Comparison of ENCODE assay signal across 9 mouse cellular contexts in genomic region chr5:124025587-124026441, GRCm38 (mm10). TPM values are rescaled to one million over a fixed set of nuclear protein-coding genes. Genes with fewer than 3 reads are reported as not detected.
DNase-seq lines count a peak whose midpoint lies in the region; ATAC-seq and TF ChIP-seq lines count a peak whose summit lies in the region.
"Had no signal": no experiment of that assay in that cellular context is flagged by ENCODE, and none has a peak within 500 bp of the region (broad histone marks: within the 10 kb centered on the region; RNA-seq: fewer than 3 reads in every experiment).

No protein-coding gene starts in this region.

- peaks cover 42% of the 10 kb centered on the region for H3K4me1 ChIP-seq in intestine, embryonic 15.5 days (replicated peaks)
- H3K4me1 ChIP-seq in intestine, postnatal 0 days (replicated peaks; ENCODE audit: control insufficient read depth, insufficient read depth, low read length) = peaks cover 5% of the 10 kb centered on the region; the same call in 1 of the 2 replicates
- peaks cover 74% of the 10 kb centered on the region for H3K4me1 ChIP-seq in hindbrain, embryonic 12.5 days
- peaks cover 98% of the 10 kb centered on the region for H3K4me1 ChIP-seq in liver, embryonic 15.5 days (replicated peaks)

- no peaks in the 10 kb centered on the region for H3K27me3 ChIP-seq in intestine, embryonic 15.5 days (replicated peaks)
- H3K27me3 ChIP-seq in intestine, postnatal 0 days (replicated peaks; ENCODE audit: control insufficient read depth, insufficient read depth, low read length) = no peaks in the 10 kb centered on the region
- no peaks in the 10 kb centered on the region for H3K27me3 ChIP-seq in hindbrain, embryonic 12.5 days
- H3K27me3 ChIP-seq in liver, embryonic 15.5 days = no peaks in the 10 kb centered on the region
- H3K27me3 ChIP-seq: CH12.LX had no signal

- TF ChIP-seq CTCF in intestine, postnatal 0 days (IDR thresholded peaks at IDR 0.05; ENCODE audit: low read depth) = no peak

- intact Hi-C loops in gastrocnemius, postnatal 36 days (cut with DNase I) = no loop called here

- H3K36me3 ChIP-seq in intestine, embryonic 15.5 days = no peaks in the 10 kb centered on the region
- H3K36me3 ChIP-seq in intestine, postnatal 0 days (ENCODE audit: control insufficient read depth, insufficient read depth) = peaks cover 9% of the 10 kb centered on the region; the same call in 1 of the 2 replicates
- H3K36me3 ChIP-seq in hindbrain, embryonic 12.5 days = peaks cover 18% of the 10 kb centered on the region; the same call in 1 of the 2 replicates
- H3K36me3 ChIP-seq in liver, embryonic 15.5 days (replicated peaks) = peaks cover 31% of the 10 kb centered on the region

- no peaks in the 10 kb centered on the region for H3K9me3 ChIP-seq in intestine, embryonic 15.5 days
- H3K9me3 ChIP-seq in intestine, postnatal 0 days (ENCODE audit: control insufficient read depth) = no peaks in the 10 kb centered on the region
- H3K9me3 ChIP-seq in hindbrain, embryonic 12.5 days (replicated peaks) = no peaks in the 10 kb centered on the region
- no peaks in the 10 kb centered on the region for H3K9me3 ChIP-seq in liver, embryonic 15.5 days (replicated peaks)

- DNase-seq in cerebellum, adult 9-11 months = peak; percentile 63
- no peak for DNase-seq in right cerebral cortex, postnatal 36 days (ENCODE audit: low spot score in 2 of 2)
- no peak for DNase-seq in frontal cortex, postnatal 25 days (ENCODE audit: low spot score in 2 of 2)
- DNase-seq in gastrocnemius, postnatal 36 days = no peak

- H3K27ac ChIP-seq in intestine, embryonic 15.5 days = 0 out of 2 replicates have a peak overlapping the region, but pooled peaks have one; percentile 23
- H3K27ac ChIP-seq in intestine, postnatal 0 days (ENCODE audit: low read depth, low read length) = no peak overlapping the region; the same call in 1 of the 2 replicates
- peak overlapping the region; percentile 36; the same call in 1 of the 2 replicates for H3K27ac ChIP-seq in hindbrain, embryonic 12.5 days
- peak overlapping the region; percentile 69 for H3K27ac ChIP-seq in liver, embryonic 15.5 days (replicated peaks)

- no peak for ATAC-seq in intestine, embryonic 15.5 days
- ATAC-seq in intestine, postnatal 0 days = no peak
- ATAC-seq in hindbrain, embryonic 12.5 days (ENCODE audit: low FRiP score) = no peak
- ATAC-seq in liver, embryonic 15.5 days (ENCODE audit: insufficient read depth) = peak; percentile 8; the same call in 1 of the 2 replicates

- 89% methylated on average over 15 of the region's 15 CpGs for WGBS in intestine, embryonic 15.5 days
- 80% methylated on average over 15 of the region's 15 CpGs for WGBS in intestine, postnatal 0 days
- WGBS in hindbrain, embryonic 12.5 days = 83% methylated on average over 15 of the region's 15 CpGs
- 82% methylated on average over 15 of the region's 15 CpGs for WGBS in liver, embryonic 15.5 days (ENCODE audit: insufficient replicate concordance)

- H3K4me3 ChIP-seq in intestine, embryonic 15.5 days (replicated peaks) = no peak overlapping the region
- no peak overlapping the region for H3K4me3 ChIP-seq in intestine, postnatal 0 days (ENCODE audit: low read depth, low read length)
- H3K4me3 ChIP-seq in hindbrain, embryonic 12.5 days = no peak overlapping the region
- no peak overlapping the region for H3K4me3 ChIP-seq in liver, embryonic 15.5 days (replicated peaks)

- H3K4me2 ChIP-seq in intestine, embryonic 15.5 days (replicated peaks) = no peak overlapping the region
- no peak overlapping the region for H3K4me2 ChIP-seq in intestine, postnatal 0 days (replicated peaks; ENCODE audit: low read depth)
- H3K4me2 ChIP-seq in hindbrain, embryonic 12.5 days (replicated peaks) = no peak overlapping the region
- H3K4me2 ChIP-seq in liver, embryonic 15.5 days = peak overlapping the region; percentile 3; the same call in 1 of the 2 replicates

- no peak overlapping the region for H3K9ac ChIP-seq in intestine, embryonic 15.5 days
- no peak overlapping the region for H3K9ac ChIP-seq in intestine, postnatal 0 days (ENCODE audit: low read depth, low read length)
- H3K9ac ChIP-seq in hindbrain, embryonic 12.5 days = no peak overlapping the region; the same call in 1 of the 2 replicates
- no peak overlapping the region; the same call in 1 of the 2 replicates for H3K9ac ChIP-seq in liver, embryonic 15.5 days

RNA-seq across cellular contexts. Expression of gene Vps37b, which starts 6.3 kb away (rescaled TPM):
- polyA plus RNA-seq in intestine, embryonic 15.5 days (2015; fragmentation: Nextera tagmentation; extraction: Ambion mirVana) = 28.2 and 28.8 TPM in 2 replicates
- 16.7 and 17.8 TPM in 2 replicates for polyA plus RNA-seq in intestine, postnatal 0 days (2015; fragmentation: Nextera tagmentation; extraction: Ambion mirVana)
- polyA plus RNA-seq in hindbrain, embryonic 12.5 days (2016; fragmentation: Nextera tagmentation; extraction: Ambion mirVana) = 70.8 and 78.6 TPM in 2 replicates
- polyA plus RNA-seq in liver, embryonic 15.5 days (2015; fragmentation: Nextera tagmentation; extraction: Ambion mirVana) = 16.5 and 17.3 TPM in 2 replicates
- total RNA-seq in gastrocnemius, postnatal 36 days (2021) = 1 to 10 TPM; 4.7 to 4.8 TPM

RNA-seq across cellular contexts. Expression of gene Hip1r, which starts 52.4 kb away (rescaled TPM):
- polyA plus RNA-seq in intestine, embryonic 15.5 days (2015; fragmentation: Nextera tagmentation; extraction: Ambion mirVana) = 26.0 and 29.3 TPM in 2 replicates
- polyA plus RNA-seq in intestine, postnatal 0 days (2015; fragmentation: Nextera tagmentation; extraction: Ambion mirVana) = 18.3 and 22.6 TPM in 2 replicates
- polyA plus RNA-seq in hindbrain, embryonic 12.5 days (2016; fragmentation: Nextera tagmentation; extraction: Ambion mirVana) = 14.4 and 20.4 TPM in 2 replicates
- polyA plus RNA-seq in liver, embryonic 15.5 days (2015; fragmentation: Nextera tagmentation; extraction: Ambion mirVana) = 11.4 and 12.9 TPM in 2 replicates
- total RNA-seq in gastrocnemius, postnatal 36 days (2021) = 1 to 10 TPM; 7.2 to 8.1 TPM
